Mouse (Mus musculus) gastrocnemius, adult 18-20 months (tissue): ENCODE data around the gene Dpep2nb. TPM values are rescaled to one million over a fixed set of nuclear protein-coding genes. Genes with fewer than 3 reads are reported as not detected.
"Not testable (repeated sequence)": the region's sequence is repeated elsewhere in the genome, so short reads cannot be mapped to it uniquely, and the experiment has no call there.

ENCODE experiments used
- DNase-seq: peaks from one replicate; pipeline ENCODE4 v3.0.0; 2021; ENCODE audit warnings: low spot score
- long read RNA-seq, 2 experiments: library from polyadenylated mRNA; stranded (forward); transcript quantifications; one replicate each; pipeline ENCODE4 v2.0.0; 2021
- total RNA-seq, 2 experiments: library from RNA; stranded (reverse); gene quantifications; 2 replicates each; pipeline ENCODE4 v1.2.3; 2021

The Dpep2nb gene
- total RNA-seq, result not detected
- long read RNA-seq, experiment 1, result 0 reads
- long read RNA-seq, experiment 2, result 0 reads

DNA sequence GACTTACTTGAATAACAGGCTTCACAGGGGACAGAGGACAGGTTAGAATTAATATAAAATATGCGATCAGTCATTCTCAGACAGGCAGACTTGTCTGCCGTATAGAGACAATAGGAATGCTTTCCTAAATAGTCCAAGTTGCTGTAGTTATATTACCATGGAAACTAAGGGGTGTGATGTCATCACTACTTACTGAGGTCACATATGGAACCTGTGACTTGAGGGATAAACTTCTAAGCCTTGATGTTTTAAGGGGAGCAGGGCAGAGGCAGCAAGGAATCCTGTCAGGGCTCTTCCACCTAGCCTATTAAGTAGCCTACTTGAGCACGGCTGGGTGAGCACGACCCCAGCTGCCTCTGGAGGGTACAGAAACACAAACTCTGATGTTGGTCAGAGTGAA, at the start of gene Dpep2nb:
Gene Dpep2nb (minus strand): TSS at position 101 of the 400 bp plus-strand sequence.
- DNase-seq, result no peak

DNA sequence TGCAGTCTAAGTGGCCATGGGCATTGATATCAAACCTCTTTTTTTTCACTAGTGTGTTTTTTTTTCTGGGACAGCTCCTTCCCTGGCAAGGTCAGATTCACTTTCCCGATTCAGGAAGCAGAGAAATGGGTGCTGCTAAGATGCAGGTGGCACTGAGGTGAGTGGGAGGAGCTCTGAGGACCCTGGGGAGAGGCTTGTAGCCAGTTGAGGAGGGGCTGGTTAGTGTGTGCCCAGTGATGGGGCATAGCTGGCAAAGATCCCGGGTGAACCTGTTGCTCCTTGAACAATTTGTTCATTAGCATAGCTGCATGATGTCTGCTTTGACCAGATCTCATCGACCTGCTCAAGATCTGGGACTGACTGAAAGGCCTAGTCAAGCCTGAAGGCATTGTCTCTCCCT, 49.3 kb upstream of the Dpep2nb start:
- no peak for DNase-seq

DNA sequence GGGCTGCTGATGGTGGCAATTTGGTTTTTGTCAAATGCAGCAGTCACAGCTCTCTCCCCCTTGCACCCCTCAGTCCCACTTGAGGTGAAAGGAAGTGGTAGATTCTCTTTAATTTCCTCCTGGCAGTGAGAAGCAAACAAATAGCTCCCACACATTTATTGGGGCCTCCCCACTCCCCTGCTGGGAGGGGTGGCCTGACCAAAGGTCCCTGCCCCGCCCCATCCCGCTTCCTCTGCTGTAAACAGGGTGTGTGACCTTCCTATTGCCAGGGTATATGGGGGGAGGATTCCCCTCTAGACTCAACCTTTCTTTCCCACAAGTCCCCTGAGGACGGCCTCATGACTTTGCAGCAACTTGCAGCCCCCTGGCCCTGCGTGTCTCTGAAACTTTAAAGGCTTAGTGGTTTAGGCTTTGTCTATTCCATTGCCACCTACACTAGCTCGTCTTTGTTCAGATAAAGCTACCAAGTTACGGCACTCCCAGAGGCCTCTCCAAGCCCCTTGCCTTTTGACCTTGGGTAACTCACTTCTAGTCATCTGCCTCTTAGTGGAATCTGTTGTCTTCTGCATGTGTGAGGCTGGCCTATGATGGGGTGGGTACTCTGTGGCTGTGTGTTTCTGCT, 48.5 kb upstream of the Dpep2nb start:
- DNase-seq, result no peak

DNA sequence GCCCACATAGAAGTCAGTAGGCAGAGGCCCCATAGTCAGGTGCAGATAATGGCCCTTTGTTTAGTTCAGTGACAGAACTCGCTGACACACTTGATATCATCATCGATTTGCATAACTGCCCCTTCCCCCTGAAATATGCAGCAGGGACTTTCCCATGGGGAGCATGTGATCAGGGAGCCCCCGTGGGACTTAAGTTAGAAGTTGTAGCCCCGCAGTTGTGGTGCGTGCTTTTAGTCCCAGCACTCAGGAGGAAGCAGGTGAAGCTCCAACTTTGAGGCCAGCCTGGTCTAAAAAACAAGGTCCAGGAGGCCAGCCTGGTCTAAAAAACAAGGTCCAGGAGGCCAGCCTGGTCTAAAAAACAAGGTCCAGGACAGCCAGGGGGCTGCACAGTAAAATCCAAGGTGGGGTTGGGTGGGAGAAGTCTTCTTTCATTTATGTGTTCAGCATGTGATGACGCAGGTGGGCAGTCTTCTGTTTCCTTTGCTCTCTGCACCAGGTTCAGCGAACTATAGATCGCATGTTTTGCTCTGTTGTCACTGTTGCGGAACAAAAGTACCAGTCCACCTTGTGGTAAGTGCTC, 46.8 kb upstream of the Dpep2nb start:
- no peak for DNase-seq

DNA sequence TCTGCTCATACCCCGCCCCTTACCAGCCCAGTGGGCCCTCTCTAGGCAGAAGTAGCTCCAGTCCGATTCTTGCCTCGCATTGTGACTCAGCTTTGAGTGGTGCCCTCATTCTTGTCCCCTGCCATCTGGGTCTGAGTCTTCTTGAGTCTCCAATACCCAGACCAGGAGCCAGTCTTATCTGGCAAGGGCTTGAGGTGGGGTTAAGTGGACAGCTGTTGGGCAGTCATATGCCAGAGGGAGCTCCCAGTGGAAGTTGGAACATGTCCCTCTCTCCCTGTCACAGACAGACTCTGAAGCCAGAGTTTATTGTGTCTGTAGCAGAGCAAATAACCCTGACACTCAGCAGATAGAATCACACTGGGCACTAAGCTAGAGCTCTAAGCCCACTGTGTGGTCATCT, 45.3 kb upstream of the Dpep2nb start:
- no peak for DNase-seq

DNA sequence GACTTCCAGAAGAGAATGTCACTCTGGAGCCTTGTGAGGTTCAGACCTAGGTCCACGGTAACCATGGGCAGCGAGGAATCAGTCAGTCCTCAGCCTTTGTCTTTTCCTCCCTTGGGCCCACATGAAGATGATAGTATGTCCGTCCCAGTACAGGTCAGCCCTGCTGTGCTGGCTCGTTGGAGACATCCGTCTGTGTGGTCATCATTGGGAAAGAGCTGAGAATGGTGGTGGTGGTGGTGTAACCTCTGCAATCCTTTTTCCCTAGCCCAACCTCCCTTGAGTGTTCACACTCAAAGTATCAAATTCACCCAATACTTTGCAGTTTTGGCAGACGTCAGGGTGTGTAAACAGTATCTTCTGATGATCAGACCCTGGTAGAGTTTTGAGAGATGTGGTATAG, 44.1 kb upstream of the Dpep2nb start:
- no peak for DNase-seq

DNA sequence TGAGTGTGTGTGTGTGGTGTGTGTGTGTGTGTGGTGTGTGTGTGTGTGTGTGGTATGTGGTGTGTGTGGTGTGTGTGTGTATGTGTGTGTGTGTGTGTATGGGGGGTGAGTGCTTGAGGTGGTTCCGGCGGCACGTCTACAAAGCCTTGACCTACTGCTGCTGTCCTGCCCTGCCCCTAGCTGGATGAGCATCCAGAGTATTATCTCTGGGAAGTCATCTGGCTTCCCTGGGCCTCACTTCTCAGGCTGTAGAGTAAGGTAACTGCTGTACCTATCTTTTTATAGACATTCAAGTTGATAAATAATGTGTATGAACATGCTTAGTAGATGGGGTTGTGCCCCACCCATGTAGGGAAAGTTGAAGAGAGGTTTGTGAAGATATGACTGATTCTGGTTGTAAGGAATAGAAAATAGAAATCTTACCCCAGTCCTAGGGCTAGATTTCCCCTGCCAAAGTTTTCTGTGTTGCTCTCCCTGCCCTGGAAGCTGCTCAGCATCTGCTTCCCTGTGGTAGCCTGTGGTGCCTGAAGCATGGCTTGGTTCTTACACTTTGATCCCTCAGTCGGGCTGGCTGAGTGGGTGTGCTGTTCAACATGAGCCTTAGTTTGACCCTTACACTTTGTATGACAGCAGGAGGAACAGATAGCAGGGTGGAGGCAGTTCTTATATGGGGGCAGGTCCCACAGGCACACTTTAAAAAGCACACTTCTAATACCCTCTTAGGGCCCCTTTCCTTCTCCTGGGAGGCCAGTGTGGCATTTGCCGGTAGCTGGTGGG, 42.3 kb upstream of the Dpep2nb start:
- DNase-seq, result no peak

DNA sequence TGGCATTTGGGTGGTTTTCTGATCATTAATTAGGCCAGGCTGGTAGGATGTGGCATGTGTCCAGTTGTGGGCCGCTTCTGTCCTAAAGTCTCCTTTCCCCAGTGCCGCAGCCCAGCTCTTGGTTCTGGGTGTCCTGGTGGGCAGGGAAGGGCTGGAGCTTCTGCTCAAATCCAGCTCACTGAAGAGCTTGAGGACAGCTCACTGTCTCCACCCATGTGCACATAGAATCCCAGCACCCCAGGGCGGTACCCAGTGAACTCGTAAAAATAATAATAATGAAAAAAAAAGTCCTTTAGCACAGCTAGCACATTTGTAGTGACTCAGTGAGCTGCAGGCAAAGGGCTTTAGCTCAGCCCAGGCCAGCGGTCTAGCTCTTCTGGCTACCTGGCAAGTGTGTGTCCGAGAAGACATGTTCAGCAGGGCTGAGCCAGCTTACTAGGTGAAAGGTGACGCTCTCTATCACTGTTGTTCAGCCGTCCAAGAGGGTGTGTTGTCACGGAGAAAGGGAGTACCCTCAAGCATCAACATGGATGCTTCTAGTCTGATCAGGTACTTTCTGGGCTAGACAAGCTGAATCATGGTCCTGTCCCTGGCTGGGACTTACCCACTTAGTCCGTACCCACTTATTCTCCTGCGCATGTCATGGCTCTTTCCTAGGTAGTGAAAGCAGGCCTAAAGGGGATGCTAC, 41.2 kb upstream of the Dpep2nb start:
- DNase-seq, result no peak

DNA sequence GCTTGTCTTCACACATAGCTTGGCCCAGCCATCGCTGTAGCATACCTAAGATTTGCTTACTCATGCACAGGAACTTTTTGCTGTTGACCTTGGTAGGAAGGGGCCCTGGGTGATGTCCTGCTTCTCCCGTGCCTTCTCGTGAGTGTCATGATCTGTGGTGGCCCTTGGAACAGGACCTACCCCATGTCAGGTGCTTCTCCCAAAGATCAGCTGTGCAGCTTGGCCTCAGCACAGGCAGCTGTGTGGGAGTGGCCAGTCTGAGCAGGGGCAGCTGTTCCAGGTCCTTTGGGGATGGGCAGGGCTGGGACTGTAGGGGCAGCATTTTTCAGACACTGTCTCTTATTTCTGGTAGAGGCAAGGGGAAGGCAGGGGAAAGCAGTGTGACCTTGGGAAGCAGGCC, 38.4 kb upstream of the Dpep2nb start:
- peak; percentile 69 for DNase-seq

DNA sequence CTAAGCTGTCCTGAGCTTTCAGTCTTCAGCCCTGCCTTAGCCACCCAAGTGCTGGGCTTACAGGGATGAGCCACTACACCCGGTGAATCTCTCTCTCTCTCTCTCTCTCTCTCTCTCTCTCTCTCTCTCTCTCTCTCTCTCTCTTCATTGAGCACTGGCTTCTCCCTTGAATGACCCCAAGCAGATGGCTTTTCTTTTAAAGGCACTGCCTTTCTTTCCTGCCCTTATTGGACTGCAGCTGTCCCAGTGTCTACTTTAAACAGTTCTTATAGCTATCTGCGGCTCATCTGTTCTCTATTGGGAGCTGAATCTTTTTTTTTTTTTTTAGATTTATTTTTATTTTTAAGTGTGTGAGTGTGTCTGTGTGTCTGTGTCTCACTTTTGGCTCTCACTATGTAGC, 37.3 kb upstream of the Dpep2nb start:
- DNase-seq, result no peak

DNA sequence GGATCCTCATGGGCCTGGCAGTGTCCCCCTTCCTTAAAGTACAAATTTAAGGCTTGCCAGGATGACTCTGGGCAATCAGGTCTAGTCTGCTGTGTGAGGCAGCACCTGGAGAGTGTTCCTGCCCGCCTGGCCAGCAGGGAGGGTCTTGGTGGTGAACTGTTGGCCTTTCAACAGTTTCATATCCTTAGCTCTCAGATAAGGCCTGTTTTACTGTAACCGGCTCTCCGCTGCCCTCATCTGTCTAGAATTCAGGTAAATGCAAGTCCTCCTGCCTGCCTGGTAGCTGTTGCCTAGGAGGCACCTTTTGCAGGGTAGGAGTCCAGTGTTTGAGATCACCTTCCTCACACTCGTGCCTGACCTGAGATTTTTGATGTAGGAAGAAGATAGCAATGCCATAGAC, 34.4 kb upstream of the Dpep2nb start:
- no peak for DNase-seq

DNA sequence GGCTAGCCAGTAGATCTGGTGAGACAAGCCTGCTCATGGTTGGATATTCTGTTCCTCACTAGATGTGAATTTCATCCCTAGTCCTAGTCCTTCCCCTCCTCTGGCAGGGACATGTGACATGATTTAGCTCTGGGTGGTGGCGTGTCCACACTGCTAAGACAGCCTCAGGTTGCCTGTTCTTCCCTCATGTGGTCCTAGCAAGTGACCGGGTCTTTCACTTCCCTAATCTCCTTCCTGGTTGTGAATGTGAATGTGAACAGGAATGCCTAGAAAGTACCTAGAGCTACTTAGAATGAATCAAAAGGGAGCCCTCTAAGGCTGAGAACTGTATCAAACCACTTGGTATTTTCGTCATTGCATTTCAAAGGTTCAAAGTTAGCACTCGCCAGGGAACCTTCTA, 33.8 kb upstream of the Dpep2nb start:
- DNase-seq, result no peak

DNA sequence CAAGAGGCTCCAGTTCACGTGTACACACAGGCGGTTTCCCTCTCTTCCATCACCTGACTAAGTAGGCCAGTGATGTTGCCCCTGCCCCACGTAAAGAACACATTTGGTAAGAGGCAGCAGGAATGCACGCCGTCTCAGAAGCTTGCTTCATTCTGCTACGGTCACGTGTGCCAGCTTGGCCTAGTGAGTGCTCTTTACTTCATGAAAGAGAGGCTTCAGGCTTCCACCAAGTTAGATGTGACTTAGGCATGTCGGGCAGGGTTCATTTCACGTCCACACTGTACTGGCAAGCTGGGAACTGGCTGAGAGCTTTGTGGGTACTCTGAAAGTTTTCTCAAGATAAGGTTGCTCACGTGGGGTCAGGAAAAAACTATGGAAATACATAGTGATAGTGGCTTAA, 32.9 kb upstream of the Dpep2nb start:
- no peak for DNase-seq

DNA sequence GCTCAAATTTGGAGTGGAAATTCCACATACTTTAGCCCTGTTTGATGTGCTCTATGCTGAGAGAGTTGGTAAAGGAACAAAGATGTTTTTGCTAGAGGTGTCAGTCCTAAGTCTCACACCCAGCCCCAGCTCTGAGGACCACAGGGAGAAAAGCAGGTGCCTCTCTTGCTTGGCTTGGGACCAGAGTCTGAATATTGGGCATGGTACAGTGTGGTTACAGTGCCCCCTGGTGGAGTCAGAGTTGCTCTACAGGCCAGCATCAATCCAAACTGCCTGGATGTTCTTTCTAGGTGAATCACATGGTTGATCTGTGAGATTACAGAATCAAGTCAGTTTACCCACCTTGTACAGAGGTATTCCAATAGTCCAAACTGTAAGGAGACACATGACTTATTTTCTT, 16.7 kb upstream of the Dpep2nb start:
- DNase-seq, result peak; percentile 80

DNA sequence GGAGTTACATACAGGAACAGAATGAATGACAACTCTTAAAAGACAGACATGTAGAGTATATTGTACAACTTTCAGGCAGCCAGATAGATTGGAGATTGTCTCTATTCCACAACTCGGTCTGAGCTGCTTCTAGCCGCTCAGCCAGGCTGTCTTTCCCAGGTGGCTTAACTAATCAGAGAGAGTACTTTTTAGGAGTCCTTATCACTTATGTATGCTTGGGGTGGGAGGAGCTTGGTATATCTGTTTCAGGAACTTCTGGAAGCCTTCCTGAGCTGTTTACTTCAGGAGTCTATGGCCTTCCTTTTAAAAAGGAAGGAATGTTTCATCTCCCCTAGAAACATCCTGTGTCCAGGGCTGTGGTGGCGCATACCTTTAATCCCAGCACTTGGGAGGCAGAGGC, 12.3 kb upstream of the Dpep2nb start:
- DNase-seq, result no peak

DNA sequence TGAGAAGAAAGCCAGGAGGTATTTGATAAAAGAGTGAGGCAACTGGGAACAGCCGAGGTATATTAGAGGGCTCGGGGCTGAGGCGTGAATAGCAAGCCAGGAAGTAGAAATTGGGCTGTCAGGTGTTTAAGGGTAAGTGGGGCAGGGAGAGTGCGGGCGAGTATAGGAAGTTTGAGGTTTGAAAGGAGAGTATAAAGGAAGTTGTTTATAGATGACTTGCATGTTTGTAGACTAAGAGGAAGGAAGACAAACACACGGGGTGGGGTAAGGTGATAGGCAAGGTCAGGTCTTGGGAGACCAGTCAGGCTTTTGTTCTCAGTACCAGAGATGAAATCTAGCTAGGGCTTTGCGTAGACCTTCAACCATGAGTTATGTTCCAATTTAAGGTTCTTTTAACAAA, 11.4 kb upstream of the Dpep2nb start:
- no peak for DNase-seq

DNA sequence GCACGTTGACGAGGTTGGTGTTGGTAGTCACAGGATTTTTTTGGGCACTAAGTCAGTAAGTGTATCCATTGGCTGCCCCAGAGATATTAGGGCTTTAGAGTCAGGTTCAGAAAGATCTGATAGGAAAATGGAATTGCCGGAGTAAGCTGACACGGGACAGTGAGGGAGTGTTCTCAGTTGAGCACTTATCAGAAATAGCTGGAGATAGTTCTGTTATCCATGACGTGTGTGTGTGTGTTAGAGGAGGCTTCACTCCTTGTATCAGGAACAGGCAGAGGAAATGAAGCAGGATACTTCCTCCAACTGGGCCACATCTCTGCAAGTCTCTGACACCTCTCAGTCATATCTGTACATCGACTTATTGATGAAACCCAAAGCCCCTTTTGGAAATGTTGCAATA, 10.5 kb upstream of the Dpep2nb start:
- no peak for DNase-seq

DNA sequence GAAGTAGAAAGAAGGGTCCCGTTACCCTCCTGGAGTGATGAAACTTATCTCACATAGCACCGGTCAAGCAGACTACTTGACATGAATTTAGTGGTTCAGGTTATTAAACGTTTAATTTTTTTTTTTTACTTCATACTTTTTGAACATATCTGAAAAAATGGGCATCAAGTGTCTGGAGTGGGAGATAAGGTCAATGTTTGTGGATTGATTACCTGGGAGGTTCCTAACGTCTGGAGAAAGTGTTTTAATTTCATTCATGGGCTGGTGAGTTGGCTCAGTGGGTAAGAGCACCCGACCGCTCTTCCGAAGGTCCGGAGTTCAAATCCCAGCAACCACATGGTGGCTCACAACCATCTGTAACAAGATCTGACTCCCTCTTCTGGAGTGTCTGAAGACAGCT, 6.4 kb upstream of the Dpep2nb start:
- not testable (repeated sequence) for DNase-seq

DNA sequence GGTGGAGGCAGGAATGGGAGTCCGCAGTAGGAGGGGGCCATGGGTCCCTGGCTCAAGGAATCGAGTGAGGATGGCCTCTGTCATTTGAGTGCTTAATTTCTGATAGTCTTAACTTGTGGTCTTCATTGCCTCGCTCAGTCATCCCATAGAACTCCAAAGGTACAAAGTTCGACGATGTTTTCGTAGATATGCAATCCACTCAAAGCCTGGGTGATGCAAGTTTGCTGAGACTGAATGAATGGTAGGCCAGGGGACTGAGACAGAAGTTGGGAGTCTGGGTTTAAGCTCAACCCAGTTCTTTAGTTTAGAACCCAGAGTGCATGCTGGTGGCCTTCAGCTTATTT, 5.8 kb upstream of the Dpep2nb start, which contains the start of gene Ddx28:
Gene Ddx28 (minus strand): TSS at position 240 of the 344 bp plus-strand sequence.
- no peak for DNase-seq

DNA sequence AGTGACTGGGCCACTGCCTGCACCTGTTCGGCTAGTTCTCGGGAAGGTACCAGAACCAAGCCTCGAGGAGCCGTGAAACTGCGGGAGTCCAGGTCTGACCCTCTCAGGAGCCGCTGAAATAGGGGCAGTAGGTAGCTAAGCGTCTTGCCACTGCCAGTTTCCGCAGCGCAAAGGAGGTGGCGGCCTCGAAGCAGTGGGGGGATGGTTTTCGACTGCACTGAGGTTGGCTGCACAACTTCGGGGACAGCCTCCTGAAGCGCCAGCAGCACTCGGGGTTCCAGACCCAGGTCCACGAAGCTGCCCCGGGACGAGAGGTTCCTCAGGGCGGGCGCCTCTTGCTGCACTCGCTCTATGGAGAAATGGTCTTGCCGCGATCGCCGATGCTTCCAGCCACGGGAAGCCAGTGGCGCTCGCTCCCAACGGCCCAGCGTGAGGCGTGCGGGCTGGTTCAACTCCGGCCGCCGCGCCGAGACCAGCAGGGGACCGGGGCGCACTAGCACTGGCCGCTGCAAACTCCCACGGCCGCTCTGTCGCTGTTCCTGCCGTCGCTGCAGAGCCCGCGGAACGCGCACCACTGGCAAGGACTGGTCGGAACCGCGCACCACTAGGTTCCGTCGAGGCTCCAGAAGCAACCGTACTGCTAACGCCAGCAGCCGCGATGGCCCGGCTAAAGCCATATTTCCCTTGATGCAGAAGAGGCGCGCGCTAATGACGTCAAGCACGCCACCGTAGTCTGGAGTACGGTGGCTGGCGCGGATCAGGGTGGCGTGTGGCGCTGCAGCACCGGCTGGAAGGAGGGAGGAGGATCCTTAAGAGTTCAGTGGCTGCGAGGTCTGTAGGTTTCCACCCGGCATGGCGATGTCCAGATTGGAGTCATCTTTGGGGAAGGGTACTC, 5.2 kb upstream of the Dpep2nb start:
- peak; percentile 89 for DNase-seq

DNA sequence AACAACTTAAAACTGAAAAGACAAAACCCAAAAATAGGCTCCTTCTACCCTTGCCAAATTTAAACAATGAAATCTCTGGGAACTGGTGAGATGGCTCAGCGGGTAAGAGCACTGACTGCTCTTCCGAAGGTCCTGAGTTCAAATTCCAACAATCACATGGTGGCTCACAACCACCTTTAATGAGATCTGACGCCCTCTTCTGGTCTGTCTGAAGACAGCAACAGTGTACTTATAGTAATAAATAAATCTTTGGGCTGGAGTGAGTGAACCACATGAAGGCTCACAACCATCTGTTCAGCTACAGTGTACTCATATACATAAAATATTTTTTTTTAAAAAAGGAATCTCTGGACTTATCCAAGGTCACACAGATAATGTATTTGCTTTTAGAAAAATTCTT, 2.1 kb upstream of the Dpep2nb start:
- not testable (repeated sequence) for DNase-seq
